Mouse (Mus musculus) midbrain, embryonic 16.5 days (tissue): Measurements from ENCODE around the gene Coq10a. TPM values are rescaled to one million over a fixed set of nuclear protein-coding genes. Genes with fewer than 3 reads are reported as not detected.

Experiments
- ATAC-seq: fragments of 200-750 bp; cut with Nextera tagmentation; 2 replicates; pipeline ENCODE4 v1.8.0; 2017; ENCODE audit warnings: moderate TSS enrichment
- H3K27ac ChIP-seq: fragments of 300-500 bp; sonication (generic); 2 replicates; pipeline ENCODE4 v1.5.1; 2014; ENCODE audit warnings: mild to moderate bottlenecking, low read length, mixed read lengths
- H3K27me3 ChIP-seq: fragments of 300-500 bp; sonication (generic); 2 replicates; pipeline ENCODE4 v1.6.1; 2014; ENCODE audit warnings: low read depth, low read length, mixed read lengths; ENCODE audit not compliant: control insufficient read depth, insufficient read depth
- H3K36me3 ChIP-seq: fragments of 300-500 bp; sonication (generic); 2 replicates; pipeline ENCODE4 v1.6.1; 2014; ENCODE audit warnings: mild to moderate bottlenecking, low read length, moderate library complexity, mixed read lengths; ENCODE audit not compliant: control insufficient read depth, insufficient read depth
- H3K4me1 ChIP-seq: fragments of 300-500 bp; sonication (generic); 2 replicates; pipeline ENCODE4 v1.6.1; 2014; ENCODE audit warnings: mild to moderate bottlenecking, low read length, mixed read lengths; ENCODE audit not compliant: control insufficient read depth, insufficient read depth
- H3K4me2 ChIP-seq: fragments of 300-500 bp; sonication (generic); 2 replicates; pipeline ENCODE4 v1.6.1; 2014; ENCODE audit warnings: mild to moderate bottlenecking, low read length, mixed read lengths
- H3K4me3 ChIP-seq: fragments of 300-500 bp; sonication (generic); 2 replicates; pipeline ENCODE4 v1.5.1; 2014; ENCODE audit warnings: low read depth, mild to moderate bottlenecking, low read length, moderate library complexity, mixed read lengths
- H3K9ac ChIP-seq: fragments of 300-500 bp; sonication (generic); 2 replicates; pipeline ENCODE4 v1.6.1; 2014; ENCODE audit warnings: low read depth, low read length, mixed read lengths
- H3K9me3 ChIP-seq: fragments of 300-500 bp; sonication (generic); replicated peaks from 2 replicates; pipeline ENCODE4 v1.6.1; 2014; ENCODE audit warnings: mild to moderate bottlenecking, low read length, mixed read lengths; ENCODE audit not compliant: control insufficient read depth, poor library complexity, severe bottlenecking
- WGBS: fragments of 180-500 bp; shearing (Covaris S2); extraction: QIAGEN DNeasy Blood & Tissue Kit; methylation state at CpG from one replicate; pipeline ENCODE4 v1.1.7; 2014; 5-methylcytosine and 5-hydroxymethylcytosine counted together
- polyA plus RNA-seq: library from polyadenylated mRNA; unstranded; fragments of >200 nt; fragmentation: Nextera tagmentation; extraction: Ambion mirVana; gene quantifications from 2 replicates; pipeline ENCODE4 v1.2.1, GENCODE M21; 2015

The Coq10a gene
- polyA plus RNA-seq, 1 experiment from 2014 or later = 36.8 TPM

DNA sequence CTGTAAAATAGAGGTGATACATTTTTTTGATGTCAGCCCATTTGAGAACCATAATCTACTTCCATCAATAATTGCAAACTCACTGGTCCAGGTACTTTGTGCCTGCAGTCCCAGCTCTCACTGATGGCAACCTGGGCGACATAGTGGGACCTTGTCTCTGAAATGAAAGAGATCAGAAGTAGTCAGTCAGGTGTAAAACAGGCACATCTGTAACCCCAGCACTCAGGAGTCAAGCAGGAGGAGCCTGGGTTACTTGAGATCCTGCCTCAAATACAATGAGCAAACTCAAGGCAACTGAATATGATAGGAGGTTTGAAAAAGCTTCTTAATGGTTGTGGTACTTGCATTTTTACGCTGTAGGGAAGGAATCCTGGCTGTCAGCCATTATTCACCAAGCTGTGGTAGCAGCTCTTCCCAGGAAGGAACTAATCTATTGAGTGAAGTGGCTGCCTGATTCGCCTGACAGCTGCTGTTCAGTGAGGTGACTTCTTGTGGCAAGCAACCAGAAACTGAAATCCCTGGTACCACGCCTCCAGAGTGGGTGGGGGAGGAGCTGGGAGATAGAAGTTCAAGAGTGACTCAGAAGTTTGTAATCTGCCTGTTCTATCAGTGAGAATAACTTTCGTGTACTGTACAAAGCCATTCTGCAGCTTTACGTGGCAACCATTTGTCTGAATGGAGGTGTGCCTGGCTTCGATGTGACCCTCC is 24.1 kb downstream of the Coq10a start:
- peak overlapping the region; percentile 53 for H3K27ac ChIP-seq
- H3K4me2 ChIP-seq = no peak overlapping the region
- peaks cover 9% of the 10 kb centered on the region for H3K4me1 ChIP-seq
- no peaks in the 10 kb centered on the region for H3K27me3 ChIP-seq
- 56% methylated on average over 7 of the region's 7 CpGs for WGBS
- no peaks in the 10 kb centered on the region for H3K9me3 ChIP-seq
- H3K4me3 ChIP-seq = no peak overlapping the region
- H3K36me3 ChIP-seq = no peaks in the 10 kb centered on the region
- no peak overlapping the region for H3K9ac ChIP-seq
- ATAC-seq = no peak

GRCm38 (mm10) chr10:128343436-128343835 is 25.4 kb downstream of the Coq10a start:
- no peak overlapping the region for H3K4me3 ChIP-seq
- no peaks in the 10 kb centered on the region for H3K9me3 ChIP-seq
- H3K4me2 ChIP-seq = no peak overlapping the region
- no peak overlapping the region for H3K27ac ChIP-seq
- H3K36me3 ChIP-seq = no peaks in the 10 kb centered on the region
- no peaks in the 10 kb centered on the region for H3K27me3 ChIP-seq
- WGBS = 96% methylated on average over 1 of the region's 1 CpGs
- no peak for ATAC-seq
- no peak overlapping the region for H3K9ac ChIP-seq
- H3K4me1 ChIP-seq = peaks cover 19% of the 10 kb centered on the region

GRCm38 (mm10) chr10:128340257-128340656 is 28.5 kb downstream of the Coq10a start:
- no peak overlapping the region for H3K4me2 ChIP-seq
- peaks cover 27% of the 10 kb centered on the region for H3K4me1 ChIP-seq
- no peak overlapping the region for H3K4me3 ChIP-seq
- no peak for ATAC-seq
- no peaks in the 10 kb centered on the region for H3K36me3 ChIP-seq
- WGBS = 79% methylated on average over 2 of the region's 2 CpGs
- no peaks in the 10 kb centered on the region for H3K9me3 ChIP-seq
- no peak overlapping the region for H3K27ac ChIP-seq
- no peak overlapping the region for H3K9ac ChIP-seq
- H3K27me3 ChIP-seq = no peaks in the 10 kb centered on the region

- 79% methylated on average over 2 of the region's 2 CpGs for WGBS
- H3K27ac ChIP-seq = no peak overlapping the region
- H3K9me3 ChIP-seq = no peaks in the 10 kb centered on the region
- H3K36me3 ChIP-seq = no peaks in the 10 kb centered on the region
- no peak for ATAC-seq
- H3K9ac ChIP-seq = no peak overlapping the region; the same call in 1 of the 2 replicates
- H3K4me1 ChIP-seq = peaks cover 24% of the 10 kb centered on the region
- peak overlapping the region; percentile 100 for H3K4me3 ChIP-seq
- H3K27me3 ChIP-seq = no peaks in the 10 kb centered on the region
- H3K4me2 ChIP-seq = peak overlapping the region; percentile 92
Measured at GRCm38 (mm10) chr10:128338948-128339347, 29.8 kb downstream of the Coq10a start.

DNA sequence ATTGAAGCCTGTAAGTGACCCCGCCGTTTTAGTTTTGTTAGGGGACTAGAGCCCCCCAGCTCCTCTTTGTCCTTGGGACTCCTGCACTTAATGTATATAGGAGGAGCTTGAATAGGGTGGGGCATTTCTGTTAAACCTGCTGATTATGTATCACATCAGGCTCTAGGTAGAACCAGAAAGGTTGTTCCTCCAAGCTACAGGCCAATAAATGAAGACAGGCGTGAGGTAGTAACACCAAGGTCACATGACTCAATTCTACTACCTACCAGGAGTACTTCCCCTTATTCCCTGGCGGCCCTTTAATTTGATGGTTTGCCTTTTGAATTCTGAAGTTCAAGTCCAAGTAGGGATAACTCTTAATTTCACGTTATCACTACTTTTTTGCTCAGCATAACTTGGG is 30.4 kb downstream of the Coq10a start:
- H3K36me3 ChIP-seq = no peaks in the 10 kb centered on the region
- peak overlapping the region; percentile 100 for H3K4me3 ChIP-seq
- H3K4me2 ChIP-seq = peak overlapping the region; percentile 92
- no peaks in the 10 kb centered on the region for H3K27me3 ChIP-seq
- ATAC-seq = no peak
- peaks cover 24% of the 10 kb centered on the region for H3K4me1 ChIP-seq
- H3K27ac ChIP-seq = peak overlapping the region; percentile 93
- H3K9me3 ChIP-seq = no peaks in the 10 kb centered on the region
- H3K9ac ChIP-seq = peak overlapping the region; percentile 96
- WGBS = 25% methylated on average over 5 of the region's 5 CpGs

DNA sequence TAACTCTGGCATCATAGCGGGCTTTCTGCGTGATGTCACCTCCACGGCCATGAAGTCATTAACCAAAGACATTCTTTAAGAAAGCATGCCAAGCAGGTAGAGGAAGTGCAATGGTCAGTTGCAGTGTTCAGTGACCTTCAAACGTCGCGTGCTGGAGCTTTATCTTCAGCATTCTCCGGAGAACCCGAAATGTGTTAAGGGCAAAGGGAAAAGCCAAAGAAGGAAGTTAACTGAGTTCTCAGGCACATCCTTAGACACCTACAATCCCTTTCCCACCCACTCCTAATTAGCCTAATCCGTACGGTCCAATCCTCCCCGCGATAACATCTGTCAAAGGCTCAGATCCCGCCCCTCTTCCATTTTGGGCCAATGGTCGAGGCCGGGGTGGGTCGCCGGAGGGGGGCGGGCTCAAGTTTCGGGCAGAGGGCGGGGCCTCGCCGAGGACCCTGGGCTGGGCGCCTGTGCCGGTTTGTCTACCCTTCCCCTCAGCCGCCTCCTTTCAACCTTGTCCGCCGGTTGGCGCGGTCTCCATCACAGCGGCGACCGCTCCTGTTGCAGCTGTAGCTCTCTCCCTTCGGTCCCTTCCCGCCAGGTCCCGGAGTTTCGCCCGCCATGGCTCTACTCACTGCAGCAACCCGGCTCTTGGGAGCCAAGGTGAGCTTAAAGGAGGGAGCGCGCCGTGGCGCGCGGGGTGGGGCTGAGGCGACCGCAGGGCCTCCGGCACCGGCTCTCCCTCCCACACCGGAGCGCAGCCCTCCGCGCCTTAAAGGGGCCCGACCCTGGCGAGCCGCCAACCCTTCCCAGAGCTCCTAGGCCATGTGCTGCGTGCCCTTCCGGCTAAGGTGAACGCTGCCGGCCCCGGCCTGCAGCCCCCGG is 31.3 kb downstream of the Coq10a start, which contains the start of gene Cs:
Cs (plus strand) TSS at position 429 of the 876 bp plus-strand sequence.
- ATAC-seq = peak; percentile 97
- peak within 1 kb of the TSS; percentile 100 for H3K4me3 ChIP-seq
- H3K4me1 ChIP-seq = peaks cover 24% of the 10 kb centered on the region
- H3K4me2 ChIP-seq = peak within 1 kb of the TSS; percentile 92
- peak within 1 kb of the TSS; percentile 96 for H3K9ac ChIP-seq
- H3K9me3 ChIP-seq = no peaks in the 10 kb centered on the region
- peak within 1 kb of the TSS; percentile 93 for H3K27ac ChIP-seq
- H3K36me3 ChIP-seq = no peaks in the 10 kb centered on the region
- H3K27me3 ChIP-seq = no peaks in the 10 kb centered on the region
- under 1% methylated on average over 59 of the region's 61 CpGs for WGBS

- Histone ChIP-seq H3K9me3 (no peaks in the 10 kb centered on the region), H3K4me2 (peak overlapping the region; percentile 75), H3K4me1 (peaks cover 21% of the 10 kb centered on the region), H3K9ac (no peak overlapping the region; the same call in 1 of the 2 replicates), H3K27me3 (no peaks in the 10 kb centered on the region), H3K36me3 (no peaks in the 10 kb centered on the region), H3K27ac (no peak overlapping the region), H3K4me3 (no peak overlapping the region; the same call in 1 of the 2 replicates)
- WGBS = 77% methylated on average over 3 of the region's 3 CpGs
- ATAC-seq = no peak
Measured at GRCm38 (mm10) chr10:128336597-128336996, 32.2 kb downstream of the Coq10a start.

DNA sequence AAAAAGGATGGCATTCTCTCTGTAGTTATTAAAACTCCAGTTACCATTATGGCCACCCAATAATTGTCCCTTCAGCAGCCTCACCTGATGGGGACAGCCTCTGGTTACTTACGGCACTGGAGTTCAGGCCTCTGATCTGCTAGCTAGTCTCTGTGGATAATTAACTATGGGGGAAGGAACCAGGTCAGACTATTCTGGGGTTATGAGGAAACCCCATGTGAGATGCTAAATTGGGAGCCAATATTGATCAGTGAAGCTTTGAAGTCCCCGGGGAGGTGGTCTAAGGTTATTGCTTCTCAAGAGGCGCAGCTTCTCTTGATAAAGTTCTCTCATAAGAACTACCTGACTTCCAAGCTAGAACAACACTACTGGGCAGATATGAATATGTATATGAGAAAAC is 32.6 kb downstream of the Coq10a start:
- Histone ChIP-seq H3K27me3 (no peaks in the 10 kb centered on the region), H3K36me3 (no peaks in the 10 kb centered on the region), H3K27ac (no peak overlapping the region), H3K4me3 (no peak overlapping the region), H3K4me2 (no peak overlapping the region), H3K4me1 (peaks cover 21% of the 10 kb centered on the region), H3K9me3 (no peaks in the 10 kb centered on the region), H3K9ac (no peak overlapping the region)
- no peak for ATAC-seq
- 97% methylated on average over 3 of the region's 3 CpGs for WGBS

- Histone ChIP-seq H3K4me3 (no peak overlapping the region), H3K4me2 (no peak overlapping the region), H3K27ac (no peak overlapping the region), H3K27me3 (no peaks in the 10 kb centered on the region), H3K9me3 (no peaks in the 10 kb centered on the region), H3K36me3 (no peaks in the 10 kb centered on the region), H3K9ac (no peak overlapping the region), H3K4me1 (peaks cover 21% of the 10 kb centered on the region)
- ATAC-seq = no peak
- 5% methylated on average over 4 of the region's 4 CpGs for WGBS
Measured at GRCm38 (mm10) chr10:128335582-128335981, 33.2 kb downstream of the Coq10a start.
